Mouse (Mus musculus) liver (tissue): ENCODE data around the gene Ubtd1.
A peak's percentile ranks its signal among the peaks of the same experiment; 100 is the strongest.

Experiments used
- DNase-seq: peaks from one replicate; pipeline ENCODE4 v3.0.0-alpha.2; 2020; ENCODE audit warnings: mixed read lengths

Gene Ubtd1

DNA sequence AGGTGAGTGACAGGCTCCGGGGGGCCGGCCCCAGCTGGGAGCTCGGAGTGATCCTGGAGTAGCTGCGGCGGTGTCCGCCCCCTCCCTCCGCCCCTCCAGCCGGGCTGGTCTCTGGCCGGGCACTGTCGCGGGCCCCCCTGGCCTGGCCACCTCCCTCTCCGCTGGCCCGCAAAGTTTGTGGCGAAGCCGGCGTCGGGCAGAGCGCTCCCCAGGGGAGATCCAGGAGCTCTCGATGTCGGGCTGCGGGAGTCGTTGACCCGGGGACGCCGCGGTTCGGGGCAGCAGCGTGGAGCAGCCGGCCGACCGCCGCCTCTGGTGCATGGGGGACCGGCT lies at the start of gene Ubtd1:
Gene Ubtd1 (plus strand): TSS at position 169 of the 333 bp plus-strand sequence.
- DNase-seq = no peak

- no peak for DNase-seq
Observed at GRCm38 (mm10) chr19:41932686-41933085, 48.9 kb upstream of the Ubtd1 start.

DNA sequence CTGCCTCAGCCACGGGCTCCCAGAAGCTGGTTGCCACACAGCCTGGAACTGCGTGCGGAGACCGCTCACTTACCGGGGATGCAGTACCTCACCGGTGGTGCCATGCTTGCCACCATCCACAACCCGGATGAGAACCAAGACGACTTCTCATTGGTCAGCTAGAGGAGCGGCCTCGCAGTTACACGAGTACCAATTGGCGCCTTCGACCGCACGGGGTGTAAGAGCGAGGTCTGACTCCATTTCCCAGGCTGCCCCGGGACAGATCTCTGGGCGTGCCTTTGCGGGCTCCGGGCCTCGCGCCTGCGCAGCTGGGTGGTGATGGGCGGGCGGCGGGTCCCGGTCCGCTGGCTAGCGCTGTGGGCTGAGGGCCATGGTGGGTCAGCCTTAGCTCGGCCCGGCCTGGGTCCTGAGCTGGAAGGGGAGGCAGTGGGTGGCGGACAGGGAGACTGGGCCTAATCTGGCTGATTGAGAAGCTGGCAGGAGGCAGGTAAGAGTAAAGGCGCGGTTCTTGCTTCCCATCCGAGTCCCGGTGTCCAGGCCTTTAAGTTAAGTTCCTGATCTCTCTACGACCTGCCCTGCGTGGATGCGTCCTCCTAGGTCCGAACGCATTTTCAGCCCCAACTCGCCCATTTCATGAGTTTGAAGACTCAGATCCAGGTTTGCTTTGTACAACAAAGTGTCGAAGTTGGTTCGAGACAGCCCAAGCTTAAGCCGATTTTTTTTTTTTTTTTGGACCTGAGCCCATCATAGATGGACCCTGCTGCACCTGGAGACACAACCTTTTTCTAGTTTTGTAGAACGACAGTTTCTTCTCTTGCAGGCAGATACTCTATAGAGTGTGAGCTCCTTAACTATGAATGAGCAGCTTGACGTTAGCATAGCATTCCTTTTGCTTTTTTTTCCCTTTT lies 48.1 kb upstream of the Ubtd1 start, which contains the start of the genes Exosc1 and Zdhhc16:
Gene Exosc1 (minus strand): TSS at position 245 of the 908 bp plus-strand sequence.
Gene Zdhhc16 (plus strand): TSS at position 302 of the 908 bp plus-strand sequence.
- peak; percentile 97 for DNase-seq

- DNase-seq = peak; percentile 42
Observed at GRCm38 (mm10) chr19:41934124-41934523, 47.4 kb upstream of the Ubtd1 start.

DNA sequence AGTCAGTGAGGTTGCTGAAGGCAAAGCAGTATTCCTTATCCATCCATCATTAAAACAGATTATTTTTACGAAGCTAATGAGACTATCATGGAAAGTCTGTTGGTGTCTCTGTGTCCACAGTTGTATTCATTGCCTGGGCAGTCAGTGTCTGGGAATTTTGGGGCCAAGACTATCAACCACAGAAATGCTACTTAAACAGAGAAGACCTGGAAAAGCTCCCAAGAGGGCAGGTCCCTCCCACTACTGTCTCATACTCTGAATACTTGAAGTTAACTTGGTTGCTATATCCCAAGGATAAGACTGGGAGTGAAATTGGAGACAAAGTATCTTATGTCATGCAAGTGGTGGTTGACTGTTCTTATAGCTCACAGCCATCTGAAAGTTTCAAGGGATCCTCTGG lies 45.6 kb upstream of the Ubtd1 start:
- no peak for DNase-seq

GRCm38 (mm10) chr19:41938539-41938938 lies 43.0 kb upstream of the Ubtd1 start:
- DNase-seq = no peak

DNA sequence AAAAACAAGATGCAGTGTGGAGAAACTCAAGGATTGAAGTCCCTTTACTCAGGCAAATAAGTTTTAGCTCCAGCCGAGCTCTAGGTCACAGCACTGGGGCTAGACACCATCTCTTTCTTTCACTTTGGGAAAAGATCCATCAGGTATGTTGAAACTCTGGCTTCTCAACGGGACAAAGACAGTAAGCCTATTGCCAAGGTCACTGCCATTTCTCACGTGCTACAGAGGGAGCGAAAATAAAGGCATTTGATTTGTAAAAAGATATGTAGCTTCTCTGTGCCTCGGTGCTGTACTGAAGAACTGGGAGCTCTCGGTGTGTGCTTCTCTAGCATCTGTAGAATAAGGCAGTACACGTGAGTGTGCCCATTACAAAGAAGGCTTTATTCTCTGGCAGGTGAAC lies 37.7 kb upstream of the Ubtd1 start:
- DNase-seq = no peak

DNA sequence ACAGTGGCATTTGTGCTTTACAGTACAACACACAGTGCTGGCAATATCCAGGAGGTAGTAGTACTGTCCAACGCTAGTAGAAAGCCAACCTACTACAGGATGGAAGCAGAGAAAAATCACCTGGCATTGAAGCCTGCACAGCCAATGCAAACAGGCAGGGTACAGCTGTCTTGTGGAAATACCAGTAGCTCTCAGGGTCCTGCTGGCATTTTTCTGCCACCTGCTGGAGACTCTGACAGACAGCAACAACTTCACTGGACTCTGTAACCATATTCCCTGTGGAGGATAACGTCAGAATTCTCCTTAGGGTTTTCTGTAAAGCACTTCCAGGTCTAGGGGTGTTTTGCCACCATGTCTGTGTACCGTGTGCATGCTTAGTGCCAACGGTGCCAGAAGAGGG lies 29.3 kb upstream of the Ubtd1 start:
- no peak for DNase-seq

DNA sequence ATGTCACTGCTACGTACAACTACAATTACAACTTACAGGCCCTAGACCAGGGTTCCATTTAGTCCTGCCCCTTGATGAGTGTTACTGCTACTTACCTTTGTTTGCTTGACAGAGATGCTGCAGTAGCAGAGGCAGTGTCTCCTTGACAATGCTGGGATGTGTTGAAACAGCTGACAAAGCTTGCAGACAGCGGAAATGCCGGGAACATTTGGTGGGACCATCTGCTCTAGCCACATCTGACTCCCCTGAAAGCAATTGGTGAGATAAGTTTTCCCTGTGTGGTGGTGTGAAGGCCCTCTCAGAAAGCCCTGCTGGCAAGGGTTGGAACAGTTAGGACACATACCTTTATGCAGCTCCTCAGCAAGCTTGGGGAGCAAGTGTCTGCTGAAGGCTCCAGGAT lies 28.0 kb upstream of the Ubtd1 start:
- no peak for DNase-seq

DNA sequence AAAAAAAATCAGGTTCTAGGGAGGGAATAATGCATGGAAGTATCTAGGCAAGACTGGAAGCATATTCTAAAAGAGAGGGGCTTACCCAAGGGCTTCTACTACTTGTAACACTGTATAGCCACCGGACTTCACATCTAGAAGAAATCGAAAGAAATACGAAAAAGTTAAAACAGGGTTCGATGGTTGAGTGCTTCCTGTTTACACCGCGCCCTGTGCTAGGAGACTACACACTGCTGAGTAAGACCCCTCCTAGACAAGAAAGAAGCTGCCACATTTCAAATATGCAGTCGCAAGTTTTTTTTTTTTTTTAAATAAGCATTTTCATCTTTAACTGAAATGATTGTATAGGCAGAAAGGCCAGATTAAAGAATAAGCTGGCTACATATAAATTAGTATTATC lies 11.9 kb upstream of the Ubtd1 start:
- no peak for DNase-seq

DNA sequence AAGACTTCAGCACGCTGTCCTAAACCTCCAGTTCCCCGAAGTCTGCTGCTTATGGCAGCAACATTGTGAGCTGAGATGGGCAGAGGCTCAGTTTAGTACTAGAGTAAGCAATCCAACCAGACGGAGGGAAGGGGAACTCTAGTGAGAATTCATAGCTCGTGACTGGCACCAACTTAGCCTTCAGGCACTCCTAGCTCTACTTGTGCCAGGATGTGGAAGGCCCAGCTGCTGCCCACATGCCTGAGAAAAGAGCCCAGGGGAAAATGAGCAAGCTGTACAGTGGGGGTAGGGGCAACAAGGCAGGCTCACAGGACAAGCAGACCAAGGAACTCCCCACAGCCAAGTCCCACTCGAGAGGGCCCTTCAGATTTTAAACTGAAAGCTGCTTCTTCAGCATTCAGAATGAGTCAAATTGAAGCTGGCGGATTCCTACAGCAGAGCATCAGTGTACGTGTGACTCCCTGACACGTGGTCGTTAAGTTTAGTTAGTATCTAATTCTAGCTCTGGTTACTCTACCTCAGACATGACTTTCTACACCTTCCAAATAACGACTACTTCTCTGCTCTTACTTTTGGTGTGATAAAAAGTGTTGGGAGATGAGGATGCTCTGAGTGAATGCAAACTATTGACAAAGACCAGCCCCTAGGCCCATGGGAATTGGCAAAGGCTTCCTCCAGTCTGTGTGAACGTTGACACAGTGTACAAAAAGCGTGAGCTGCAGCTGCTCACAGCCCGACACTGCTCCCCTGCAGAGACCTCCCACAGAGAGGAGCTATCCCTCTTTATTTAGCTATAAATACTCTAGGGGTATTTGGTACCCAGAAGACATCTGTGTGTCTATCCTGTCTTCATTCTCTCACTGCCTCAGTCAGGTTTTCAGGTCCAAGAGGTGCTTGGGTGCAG lies 7.4 kb upstream of the Ubtd1 start:
- DNase-seq = no peak

DNA sequence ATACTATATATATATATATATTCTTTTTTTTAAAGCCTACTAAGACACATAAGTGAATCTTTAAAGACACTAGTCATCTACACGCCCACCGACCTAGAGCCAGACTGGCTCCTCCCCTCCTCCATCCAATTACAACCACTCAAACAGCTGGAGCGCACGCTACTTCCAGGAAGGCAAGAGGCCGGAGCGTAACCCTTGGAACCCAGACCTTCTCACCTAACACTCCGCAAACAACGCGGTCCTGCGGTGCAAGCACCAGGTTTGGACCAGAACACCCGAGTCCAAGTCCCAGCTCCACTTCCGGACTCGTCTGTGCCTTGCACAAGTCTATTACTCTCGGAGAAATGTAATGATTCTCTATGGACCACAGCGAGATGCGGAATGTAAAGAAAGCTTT lies 1.1 kb upstream of the Ubtd1 start:
- peak; percentile 63 for DNase-seq

- peak; percentile 99 for DNase-seq
Observed at GRCm38 (mm10) chr19:41980819-41981594, 556 bp upstream of the Ubtd1 start, which contains the start of gene Mms19. TSS of gene Mms19 (minus strand) at chr19:41981157.

DNA sequence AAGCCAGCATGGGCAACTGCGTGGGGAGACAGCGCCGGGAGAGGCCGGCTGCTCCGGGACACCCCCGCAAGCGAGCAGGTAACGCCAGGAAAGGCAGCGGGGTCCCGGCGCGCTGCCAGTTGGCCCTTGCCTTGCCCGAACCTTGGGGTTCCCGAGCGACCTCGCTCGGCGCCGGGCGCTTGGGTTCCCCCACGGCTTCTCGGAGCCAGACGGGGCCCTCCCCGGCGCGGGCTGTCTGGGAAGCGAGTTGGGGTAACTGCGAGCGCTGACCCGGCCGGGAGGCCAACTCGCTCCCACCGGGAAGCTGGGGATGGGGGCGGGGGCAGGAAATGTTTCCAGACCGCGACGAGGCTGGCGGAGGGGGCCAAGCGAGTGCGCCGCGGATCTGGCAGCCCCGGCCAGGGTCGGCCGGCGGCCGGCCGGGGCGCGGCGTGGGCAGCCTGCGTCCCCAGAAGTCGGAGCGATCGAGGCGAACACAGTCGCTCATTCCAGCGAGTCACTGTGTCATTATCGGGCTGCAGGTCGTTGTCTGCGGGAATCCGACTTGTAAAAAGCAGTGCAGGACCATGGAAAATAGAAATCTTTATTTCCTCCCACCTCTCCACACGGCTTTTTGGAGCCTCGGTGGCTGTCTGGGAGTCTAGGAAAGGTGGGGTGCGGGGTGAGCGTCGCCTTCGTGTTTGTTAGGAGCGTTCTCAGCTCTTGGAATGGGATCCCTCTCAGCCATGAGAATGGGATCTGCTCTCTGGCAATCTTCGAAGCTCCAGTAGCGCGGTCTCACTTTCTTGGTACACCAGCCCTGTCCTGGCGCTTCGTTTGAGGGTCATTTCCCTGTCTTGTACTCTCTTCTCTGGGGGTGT lies 598 bp downstream of the Ubtd1 start:
- no peak for DNase-seq

GRCm38 (mm10) chr19:41982791-41983150 lies 1.2 kb downstream of the Ubtd1 start:
- DNase-seq = no peak

DNA sequence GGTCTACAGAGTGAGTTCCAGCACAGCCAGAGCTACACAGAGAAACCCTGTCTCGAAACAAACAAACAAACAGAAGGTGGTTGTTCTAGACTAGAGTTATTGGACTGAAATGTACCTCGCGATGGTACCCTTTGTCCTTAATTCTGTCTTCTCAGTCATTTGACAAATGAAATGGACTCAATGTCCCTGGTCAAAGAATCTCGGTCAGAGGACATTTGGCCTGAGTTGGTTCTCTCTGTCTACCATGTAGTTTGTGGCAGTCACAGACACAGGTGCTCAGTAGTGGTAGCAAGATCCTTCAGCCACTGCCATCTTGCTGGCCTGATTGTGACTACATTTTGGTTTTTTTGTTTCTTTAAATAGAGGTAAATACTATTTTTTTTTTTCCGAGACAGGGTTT lies 4.4 kb downstream of the Ubtd1 start:
- DNase-seq = no peak

DNA sequence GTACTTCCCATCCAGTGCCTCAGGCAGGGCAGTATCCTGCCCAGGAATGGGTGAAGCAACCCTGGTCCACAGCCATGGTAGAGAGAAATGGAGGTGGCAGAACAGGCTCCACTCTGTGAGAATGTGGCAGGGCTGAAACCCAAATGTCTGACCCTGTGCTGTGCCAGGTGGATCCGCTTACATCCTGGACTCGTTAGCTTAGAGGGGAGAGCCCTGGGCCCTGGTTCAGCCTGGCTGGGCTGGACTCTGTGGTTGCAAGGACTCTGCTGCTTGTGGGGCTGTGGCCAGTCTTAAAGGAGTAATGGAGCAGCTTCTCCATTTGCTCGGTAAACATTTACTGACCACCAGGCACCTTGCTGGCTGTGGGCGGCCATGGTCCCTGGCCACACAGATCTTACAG lies 5.6 kb downstream of the Ubtd1 start:
- no peak for DNase-seq

GRCm38 (mm10) chr19:41989810-41990209 lies 8.2 kb downstream of the Ubtd1 start:
- no peak for DNase-seq

DNA sequence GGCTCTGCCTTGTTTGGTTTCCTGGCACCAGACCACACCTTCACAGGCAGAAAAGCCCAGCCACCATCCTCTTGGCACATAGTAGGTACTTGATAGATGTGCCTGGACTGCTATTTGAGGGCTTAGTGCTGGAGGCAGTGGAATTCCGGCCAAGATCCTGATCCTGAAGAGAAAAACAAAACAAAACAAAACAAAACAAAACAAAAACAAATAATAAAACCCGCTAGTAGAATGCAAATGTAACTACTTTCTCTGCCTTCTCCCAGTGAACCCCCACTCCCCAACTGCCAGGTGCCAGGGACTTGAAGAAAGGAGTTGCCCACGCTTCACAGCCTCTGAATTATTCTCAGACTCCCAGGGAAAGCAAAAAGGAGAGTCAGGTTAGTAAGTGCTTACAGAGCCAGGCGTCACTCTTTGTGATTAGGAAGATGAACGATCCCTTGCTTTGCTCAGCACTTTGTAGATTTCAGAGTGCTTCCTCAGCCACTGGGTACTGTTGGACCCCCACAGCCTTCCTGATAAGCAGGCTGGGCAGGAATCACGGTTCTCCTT lies 10.4 kb downstream of the Ubtd1 start:
- no peak for DNase-seq

DNA sequence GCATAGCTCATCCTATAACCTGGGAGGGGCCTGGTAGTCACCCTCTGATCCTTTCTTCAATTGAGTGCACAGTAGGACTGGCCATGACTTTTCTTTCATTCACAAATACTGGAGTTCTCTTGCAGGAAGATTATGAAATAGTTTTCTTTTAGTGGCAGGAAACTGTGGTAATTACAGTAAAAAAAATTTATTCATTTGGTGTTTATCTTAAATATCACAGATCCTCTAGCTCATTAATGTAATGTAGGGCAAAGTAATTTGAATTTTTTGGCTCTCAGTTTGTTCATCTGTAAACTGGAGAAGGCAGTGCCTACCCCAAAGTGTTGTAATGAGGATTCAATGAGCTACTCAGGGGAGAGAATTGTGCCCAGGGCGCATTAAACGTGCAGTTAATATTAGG lies 11.4 kb downstream of the Ubtd1 start:
- no peak for DNase-seq

- DNase-seq = no peak
Observed at GRCm38 (mm10) chr19:41993484-41993883, 11.9 kb downstream of the Ubtd1 start.

DNA sequence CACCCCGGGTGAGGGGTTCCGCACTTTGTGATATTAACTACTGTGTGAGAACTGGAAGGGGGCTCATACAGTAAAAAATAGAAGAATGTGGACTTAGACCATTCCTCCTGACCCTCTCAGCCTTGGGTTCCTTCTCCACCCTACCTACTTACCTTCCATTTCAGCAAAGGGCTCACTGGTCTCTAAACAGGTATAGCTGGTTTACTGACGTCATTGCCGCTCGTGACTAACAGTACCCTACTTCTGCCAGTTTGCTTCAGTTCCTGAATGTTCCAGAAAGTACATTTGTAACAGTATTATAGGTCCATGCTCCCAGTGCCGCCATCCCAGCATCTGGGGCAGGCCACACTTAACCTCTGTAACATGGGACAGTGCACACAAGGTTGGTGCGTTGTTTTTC lies 12.5 kb downstream of the Ubtd1 start:
- no peak for DNase-seq
